Mouse (Mus musculus): ENCODE data around the gene Selenos.
A peak's percentile ranks its signal among the peaks of the same experiment; 100 is the strongest.

Selenos gene

GRCm38 (mm10) chr7:66079364-66080230 lies at the start of gene Selenos:
Gene Selenos (plus strand): TSS chr7:66079649.
- peak; percentile 97 for DNase-seq

GRCm38 (mm10) chr7:66036809-66037208 lies 42.6 kb upstream of the Selenos start:
- no peak for DNase-seq

- DNase-seq = no peak
These were observed 41.2 kb upstream of the Selenos start for GRCm38 (mm10) chr7:66038261-66038660.

- no peak for DNase-seq
These were observed 40.7 kb upstream of the Selenos start for GRCm38 (mm10) chr7:66038730-66039129.

GRCm38 (mm10) chr7:66040026-66040814 lies 39.2 kb upstream of the Selenos start:
- DNase-seq = no peak

- DNase-seq = no peak
These were observed 35.6 kb upstream of the Selenos start, which contains the start of gene Gm45213 for GRCm38 (mm10) chr7:66043552-66044459. Gene Gm45213 (plus strand): TSS chr7:66043602.

- DNase-seq = no peak
These were observed 34.8 kb upstream of the Selenos start for GRCm38 (mm10) chr7:66044617-66045016.

GRCm38 (mm10) chr7:66046921-66047918 lies 32.2 kb upstream of the Selenos start:
- no peak for DNase-seq

GRCm38 (mm10) chr7:66047975-66048374 lies 31.5 kb upstream of the Selenos start:
- DNase-seq = no peak

GRCm38 (mm10) chr7:66048446-66049230 lies 30.8 kb upstream of the Selenos start:
- DNase-seq = no peak

GRCm38 (mm10) chr7:66053946-66054483 lies 25.4 kb upstream of the Selenos start:
- no peak for DNase-seq

- peak; percentile 39 for DNase-seq
These were observed 24.1 kb upstream of the Selenos start for GRCm38 (mm10) chr7:66055356-66055755.

- DNase-seq = no peak
These were observed 20.7 kb upstream of the Selenos start, which contains the start of gene Snrpa1 for GRCm38 (mm10) chr7:66058703-66059102. Gene Snrpa1 (plus strand): TSS chr7:66059003.

GRCm38 (mm10) chr7:66060066-66060956 lies 19.1 kb upstream of the Selenos start:
- peak; percentile 89 for DNase-seq

- peak; percentile 21 for DNase-seq
These were observed 18.4 kb upstream of the Selenos start for GRCm38 (mm10) chr7:66061057-66061456.

- no peak for DNase-seq
These were observed 3.0 kb upstream of the Selenos start for GRCm38 (mm10) chr7:66076411-66076810.

- DNase-seq = no peak
These were observed 773 bp downstream of the Selenos start for GRCm38 (mm10) chr7:66080231-66080613.

- DNase-seq = no peak
These were observed 4.3 kb downstream of the Selenos start for GRCm38 (mm10) chr7:66083757-66084156.

GRCm38 (mm10) chr7:66084546-66084945 lies 5.1 kb downstream of the Selenos start:
- no peak for DNase-seq
